Mouse (Mus musculus) heart, postnatal 10 days (tissue): ENCODE results near the gene Dnmt3b. TPM values are rescaled to one million over a fixed set of nuclear protein-coding genes. Genes with fewer than 3 reads are reported as not detected.
"Not testable (repeated sequence)": the region's sequence is repeated elsewhere in the genome, so short reads cannot be mapped to it uniquely, and the experiment has no call there.

ENCODE experiments used
- DNase-seq, 2 experiments: peaks; one replicate each; pipeline ENCODE4 v3.0.0; 2021
- intact Hi-C: fragments of 180-260 bp; cut with DNase I; formaldehyde crosslinking; loops from one replicate; pipeline ENCODE4 v1.15.1; 2025
- total RNA-seq, 2 experiments: library from RNA; stranded (reverse); gene quantifications; 2 replicates each; pipeline ENCODE4 v1.2.3; 2021

Dnmt3b gene
- total RNA-seq, 2 experiments from 2014 or later = 2.4 to 2.6 TPM

DNA sequence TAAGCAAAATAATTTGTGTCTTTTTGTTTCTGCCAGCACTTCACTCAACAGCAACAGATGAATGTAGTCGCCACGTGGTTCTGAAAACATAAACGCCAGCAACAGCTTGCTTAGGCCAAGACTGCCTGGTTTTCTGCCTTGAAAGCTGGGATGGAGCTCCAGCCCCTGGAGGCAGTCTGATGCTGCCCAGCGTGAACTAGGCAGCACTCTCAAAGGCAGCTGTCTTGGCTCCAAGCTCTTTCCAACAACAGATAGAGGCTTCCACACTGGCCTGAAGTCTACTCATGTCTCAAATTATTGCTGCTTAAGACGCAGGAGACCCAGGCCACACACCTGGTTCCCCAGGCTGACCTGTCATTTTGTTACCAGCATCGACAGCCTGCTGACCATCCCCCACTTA, 54.1 kb downstream of the Dnmt3b start:
- intact Hi-C loops = no loop called here
- no peak for DNase-seq

DNA sequence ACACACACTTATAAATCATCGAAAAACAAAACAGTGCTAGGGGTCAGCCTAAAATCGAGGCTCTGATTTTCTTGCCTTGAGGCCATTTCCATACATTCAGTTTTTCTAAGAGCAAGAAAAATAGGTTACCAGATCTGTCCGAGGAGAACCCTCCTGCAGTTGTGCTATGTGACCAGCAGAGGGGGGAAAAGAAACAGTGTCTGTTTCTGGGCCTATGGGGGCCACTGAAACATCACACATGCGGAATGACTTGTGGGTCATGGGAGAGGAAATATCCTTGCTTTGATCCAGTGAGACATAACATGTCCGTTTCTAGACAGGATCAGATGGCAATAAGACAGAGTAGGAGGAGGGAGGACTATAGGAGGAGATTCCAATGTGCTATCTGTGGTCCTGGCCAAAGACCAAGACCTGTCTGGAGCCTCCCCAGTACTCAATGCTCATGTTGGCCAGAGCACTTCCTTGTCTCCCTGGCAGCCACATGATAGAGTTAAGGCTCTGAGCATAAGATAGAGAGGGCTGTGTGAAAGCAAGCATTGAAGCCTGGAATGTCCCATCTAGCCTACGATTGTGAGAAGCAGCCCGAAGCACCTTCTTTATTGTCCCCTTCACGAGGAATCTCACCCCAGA, 61.6 kb downstream of the Dnmt3b start:
- peak; percentile 53 to 61 for DNase-seq
- intact Hi-C loops = loop anchor here (1.0 to 2.0 kb wide), 3 partner anchors 84 to 220 kb away; no protein-coding TSS in a partner anchor

DNA sequence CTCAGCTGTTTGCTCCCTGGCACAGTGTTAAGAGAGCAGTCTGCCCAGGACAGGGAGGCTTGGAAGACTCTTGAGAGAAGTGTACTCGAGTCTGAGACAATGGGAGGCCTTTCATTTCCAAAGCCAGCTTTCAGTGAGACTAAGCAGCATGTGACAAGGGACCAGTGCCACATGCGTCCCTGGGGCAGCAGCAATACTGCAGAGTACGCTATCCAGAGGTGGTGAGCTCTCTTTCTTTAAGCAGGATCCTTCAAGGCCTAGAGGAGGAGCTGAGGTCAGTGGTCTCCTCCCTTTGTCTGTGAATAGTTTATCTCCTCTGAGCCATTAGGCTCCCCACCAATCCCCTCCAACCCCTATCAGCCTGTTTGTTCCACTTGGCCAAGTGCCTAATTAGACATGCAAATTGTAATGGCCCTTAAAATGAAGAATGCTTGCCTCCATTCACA, 63.4 kb downstream of the Dnmt3b start:
- DNase-seq = no peak
- intact Hi-C loops = no loop called here

DNA sequence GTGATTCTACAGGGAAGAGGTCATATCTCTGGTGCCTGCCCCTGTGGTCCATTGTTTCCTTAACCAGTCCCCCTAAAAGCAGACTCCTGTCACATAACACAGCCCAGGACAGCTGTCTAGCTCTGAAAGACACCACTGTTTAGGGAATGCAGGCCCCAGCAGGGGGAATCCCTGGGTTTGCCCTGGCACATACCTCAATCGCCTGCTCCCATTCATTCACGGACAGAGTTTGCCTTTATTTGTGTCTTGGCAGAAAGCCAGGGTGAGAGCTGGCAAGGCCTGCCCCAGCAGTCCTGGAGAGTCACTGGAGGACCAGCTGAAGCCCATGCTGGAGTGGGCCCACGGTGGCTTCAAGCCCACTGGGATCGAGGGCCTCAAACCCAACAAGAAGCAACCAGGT, 64.0 kb downstream of the Dnmt3b start:
- intact Hi-C loops = no loop called here
- peak; percentile 68 to 74 for DNase-seq

DNA sequence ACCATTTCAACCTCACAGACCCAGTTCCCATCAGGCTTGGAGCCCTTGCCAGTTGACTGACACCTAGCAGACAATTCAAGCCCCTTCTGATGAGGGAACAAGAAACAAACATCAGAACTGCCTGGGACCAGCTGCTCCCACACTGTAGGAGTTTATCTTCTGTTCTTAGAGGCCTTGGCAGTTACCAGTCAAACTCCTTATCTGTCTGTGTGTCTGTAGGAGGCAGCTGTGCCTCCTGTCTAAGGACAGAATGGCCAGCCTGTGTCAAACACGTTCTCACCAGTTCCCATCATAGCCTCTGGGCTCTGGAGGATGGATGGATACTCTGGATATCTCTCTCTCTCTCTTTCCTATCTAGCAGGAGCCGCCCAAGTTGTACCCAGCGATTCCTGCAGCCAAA, 68.6 kb downstream of the Dnmt3b start:
- DNase-seq, intact Hi-C loops: not testable (repeated sequence)

DNA sequence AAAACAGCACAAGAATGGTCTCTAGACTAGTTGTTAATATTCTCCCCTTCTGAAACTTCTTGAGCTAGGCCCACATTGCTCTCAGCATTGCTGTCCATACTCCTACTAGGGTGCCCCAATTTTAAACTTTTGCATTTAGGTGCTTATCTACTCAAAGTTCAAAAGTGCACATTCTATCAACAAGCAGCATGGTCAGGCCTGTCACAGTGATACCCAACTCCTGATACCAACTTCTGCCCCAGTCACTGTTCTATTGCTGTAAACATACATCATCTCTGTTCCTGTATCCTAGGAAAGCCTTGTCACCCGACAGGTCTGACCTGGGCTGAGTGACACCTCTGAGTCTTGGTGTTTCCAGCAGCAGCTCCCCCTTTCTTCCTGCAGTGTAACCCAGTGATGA, 73.8 kb downstream of the Dnmt3b start:
- intact Hi-C loops = no loop called here
- no peak for DNase-seq

DNA sequence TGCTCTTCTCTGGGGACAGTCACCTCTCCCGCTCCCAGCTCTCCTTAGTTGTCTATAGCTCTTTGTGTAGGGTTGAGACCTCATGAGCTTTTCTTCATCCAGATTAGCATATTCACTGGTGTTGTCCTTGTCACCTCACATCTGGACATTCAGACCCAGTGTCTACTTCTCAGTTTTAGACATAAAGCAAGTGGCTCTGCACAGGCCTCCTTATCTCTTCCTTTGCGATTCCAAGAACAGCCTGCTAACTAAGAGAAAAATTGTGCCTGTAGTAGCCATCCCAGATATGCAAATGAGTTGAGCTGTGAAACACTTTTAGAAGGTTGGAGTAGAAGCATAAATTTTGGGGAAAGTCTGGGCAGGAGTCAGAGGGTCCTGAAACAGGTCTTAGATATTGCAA, 75.2 kb downstream of the Dnmt3b start:
- intact Hi-C loops = no loop called here
- no peak for DNase-seq

DNA sequence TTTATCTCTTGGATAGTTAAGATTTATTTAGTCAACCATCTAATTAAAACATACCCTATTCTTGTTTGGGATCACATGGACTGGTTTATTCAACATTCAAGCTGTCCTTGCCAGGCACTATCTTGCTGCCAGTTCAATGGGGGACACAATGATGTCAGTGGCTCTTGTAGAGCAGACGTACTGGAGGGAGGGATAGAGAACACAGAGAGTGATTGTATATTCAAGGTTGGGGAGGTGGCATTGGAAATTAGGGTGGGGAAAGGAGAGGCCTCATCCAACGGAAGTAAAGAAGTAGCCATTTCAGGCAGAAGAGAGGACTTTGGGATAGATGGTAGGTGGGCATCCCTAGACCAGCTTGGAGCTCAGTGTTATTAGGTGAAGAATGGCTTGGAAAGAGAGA, 75.6 kb downstream of the Dnmt3b start:
- intact Hi-C loops = no loop called here
- DNase-seq = no peak

DNA sequence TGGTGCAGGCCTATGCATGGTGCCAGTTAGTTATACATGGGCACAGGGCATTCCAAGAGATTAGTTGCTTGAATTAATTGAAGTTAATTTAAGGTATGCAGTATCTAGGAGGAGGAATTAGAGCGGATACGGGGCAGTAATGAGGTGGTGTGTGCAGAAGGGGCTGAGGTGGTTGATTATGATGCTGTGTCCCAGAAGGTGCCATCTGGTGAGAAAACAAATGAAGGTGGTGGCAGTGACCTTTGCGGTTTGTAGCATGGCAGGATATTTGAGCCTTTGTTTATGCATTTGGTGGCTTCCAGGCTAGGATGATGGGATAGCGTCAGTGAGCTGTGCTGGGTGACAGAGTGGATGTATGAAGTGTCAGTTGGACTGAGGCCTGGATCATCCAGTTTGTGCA, 76.0 kb downstream of the Dnmt3b start:
- intact Hi-C loops = no loop called here
- DNase-seq = no peak

DNA sequence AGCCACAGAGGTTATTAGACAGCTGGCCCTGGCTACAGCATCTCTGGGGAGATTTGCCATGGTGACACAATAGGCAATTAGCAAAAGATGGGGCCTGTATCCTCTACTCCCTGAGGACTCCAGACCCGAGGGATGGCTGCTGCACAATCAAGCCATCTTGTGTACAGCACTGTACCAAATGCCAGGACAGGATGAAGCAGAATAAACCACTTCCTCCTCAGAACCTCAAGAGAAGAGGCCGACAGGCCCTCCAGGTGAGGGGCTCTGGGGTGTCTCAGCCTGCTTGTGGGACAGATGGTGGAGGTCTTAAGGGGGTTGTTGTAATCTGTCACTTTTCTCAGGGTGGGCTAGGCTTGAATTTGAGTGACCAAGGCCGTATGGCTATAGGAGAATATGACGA, 84.8 kb downstream of the Dnmt3b start:
- DNase-seq = no peak
- intact Hi-C loops = no loop called here

Other genes with a start within 250 kb of the Dnmt3b start
- not detected for gene 4930404H24Rik, start 156.7 kb upstream of the Dnmt3b start, total RNA-seq
- gene Nol4l, start 119.5 kb upstream of the Dnmt3b start, total RNA-seq = 10 to 100 TPM in 1 of 2 experiments, 1 to 10 TPM in 1; 9.5 to 10.4 TPM
- 10 to 100 TPM; 20.1 to 24.2 TPM for gene Commd7, start 16.7 kb upstream of the Dnmt3b start, total RNA-seq
- not detected for gene Dnmt3c, start 47.2 kb downstream of the Dnmt3b start, total RNA-seq
- gene Mapre1, start 91.8 kb downstream of the Dnmt3b start, total RNA-seq = 100 to 1,000 TPM; 108 to 124 TPM
- not detected for gene Efcab8, start 130.5 kb downstream of the Dnmt3b start, total RNA-seq
- not detected for gene Sun5, start 221.6 kb downstream of the Dnmt3b start, total RNA-seq
- not detected for gene Bpifb2, start 225.6 kb downstream of the Dnmt3b start, total RNA-seq